Mouse (Mus musculus): Measurements from ENCODE around the gene Gm45261. TPM values are rescaled to one million over a fixed set of nuclear protein-coding genes. Genes with fewer than 3 reads are reported as not detected.

The Gm45261 gene
- not detected in 2 replicates for polyA plus RNA-seq (2011; ENCODE audit: insufficient read depth, insufficient read length, low read depth, missing spikeins)

- TF ChIP-seq EP300 (IDR thresholded peaks at IDR 0.05; ENCODE audit: insufficient read depth, low read depth, low read length) (no peak), POLR2A (IDR thresholded peaks at IDR 0.05; ENCODE audit: insufficient read depth, low read length) (no peak), CTCF (IDR thresholded peaks at IDR 0.05; ENCODE audit: low read depth, low read length) (no peak)
- H3K4me3 ChIP-seq (ENCODE audit: low read depth, low read length): no peak within 1 kb of the TSS
- no peaks in the 10 kb centered on the region for H3K27me3 ChIP-seq (ENCODE audit: control insufficient read depth, insufficient read depth, low read length, poor library complexity, severe bottlenecking)
- no peaks in the 10 kb centered on the region for H3K9me3 ChIP-seq (replicated peaks; ENCODE audit: control insufficient read depth, insufficient read depth, low read length, poor library complexity, severe bottlenecking)
- no peak within 1 kb of the TSS for H3K27ac ChIP-seq (ENCODE audit: insufficient read depth, low read length)
- no peak within 1 kb of the TSS for H3K9ac ChIP-seq (ENCODE audit: low read depth, poor library complexity, severe bottlenecking)
- H3K36me3 ChIP-seq (ENCODE audit: control insufficient read depth, insufficient read depth, low read length, poor library complexity, severe bottlenecking): no peaks in the 10 kb centered on the region
- H3K4me1 ChIP-seq (ENCODE audit: control insufficient read depth, insufficient read depth, low read length): no peaks in the 10 kb centered on the region
Measured at GRCm38 (mm10) chr1:80461348-80461747, at the start of gene Gm45261. Gene Gm45261 (minus strand): TSS chr1:80461448.

- no peak overlapping the region for H3K9ac ChIP-seq (ENCODE audit: low read depth, poor library complexity, severe bottlenecking)
- no peak for TF ChIP-seq EP300 (IDR thresholded peaks at IDR 0.05; ENCODE audit: insufficient read depth, low read depth, low read length)
- no peak for TF ChIP-seq POLR2A (IDR thresholded peaks at IDR 0.05; ENCODE audit: insufficient read depth, low read length)
- no peak for TF ChIP-seq CTCF (IDR thresholded peaks at IDR 0.05; ENCODE audit: low read depth, low read length)
Measured at GRCm38 (mm10) chr1:80504757-80505156, 43.5 kb upstream of the Gm45261 start.

GRCm38 (mm10) chr1:80504081-80504480, 42.8 kb upstream of the Gm45261 start:
- Histone ChIP-seq H3K27me3 (ENCODE audit: control insufficient read depth, insufficient read depth, low read length, poor library complexity, severe bottlenecking) (no peaks in the 10 kb centered on the region), H3K27ac (ENCODE audit: insufficient read depth, low read length) (no peak overlapping the region), H3K36me3 (ENCODE audit: control insufficient read depth, insufficient read depth, low read length, poor library complexity, severe bottlenecking) (no peaks in the 10 kb centered on the region), H3K4me3 (ENCODE audit: low read depth, low read length) (no peak overlapping the region), H3K4me1 (ENCODE audit: control insufficient read depth, insufficient read depth, low read length) (no peaks in the 10 kb centered on the region), H3K9me3 (replicated peaks; ENCODE audit: control insufficient read depth, insufficient read depth, low read length, poor library complexity, severe bottlenecking) (no peaks in the 10 kb centered on the region), H3K9ac (ENCODE audit: low read depth, poor library complexity, severe bottlenecking) (no peak overlapping the region)
- TF ChIP-seq POLR2A (IDR thresholded peaks at IDR 0.05; ENCODE audit: insufficient read depth, low read length) (no peak), EP300 (IDR thresholded peaks at IDR 0.05; ENCODE audit: insufficient read depth, low read depth, low read length) (no peak), CTCF (IDR thresholded peaks at IDR 0.05; ENCODE audit: low read depth, low read length) (no peak)

More at GRCm38 (mm10) chr1:80504757-80505156, 43.5 kb upstream of the Gm45261 start:
- Histone ChIP-seq H3K4me1 (ENCODE audit: control insufficient read depth, insufficient read depth, low read length) (no peaks in the 10 kb centered on the region), H3K27me3 (ENCODE audit: control insufficient read depth, insufficient read depth, low read length, poor library complexity, severe bottlenecking) (no peaks in the 10 kb centered on the region), H3K9me3 (replicated peaks; ENCODE audit: control insufficient read depth, insufficient read depth, low read length, poor library complexity, severe bottlenecking) (no peaks in the 10 kb centered on the region), H3K4me3 (ENCODE audit: low read depth, low read length) (no peak overlapping the region), H3K36me3 (ENCODE audit: control insufficient read depth, insufficient read depth, low read length, poor library complexity, severe bottlenecking) (no peaks in the 10 kb centered on the region), H3K27ac (ENCODE audit: insufficient read depth, low read length) (no peak overlapping the region)

- TF ChIP-seq POLR2A (IDR thresholded peaks at IDR 0.05; ENCODE audit: insufficient read depth, low read length) (no peak), CTCF (IDR thresholded peaks at IDR 0.05; ENCODE audit: low read depth, low read length) (no peak), EP300 (IDR thresholded peaks at IDR 0.05; ENCODE audit: insufficient read depth, low read depth, low read length) (no peak)
- no peaks in the 10 kb centered on the region for H3K9me3 ChIP-seq (replicated peaks; ENCODE audit: control insufficient read depth, insufficient read depth, low read length, poor library complexity, severe bottlenecking)
Measured at GRCm38 (mm10) chr1:80502456-80503165, 41.4 kb upstream of the Gm45261 start.

GRCm38 (mm10) chr1:80499264-80499663, 38.0 kb upstream of the Gm45261 start:
- Histone ChIP-seq H3K27ac (ENCODE audit: insufficient read depth, low read length) (no peak overlapping the region), H3K36me3 (ENCODE audit: control insufficient read depth, insufficient read depth, low read length, poor library complexity, severe bottlenecking) (no peaks in the 10 kb centered on the region), H3K9ac (ENCODE audit: low read depth, poor library complexity, severe bottlenecking) (no peak overlapping the region), H3K4me1 (ENCODE audit: control insufficient read depth, insufficient read depth, low read length) (no peaks in the 10 kb centered on the region), H3K27me3 (ENCODE audit: control insufficient read depth, insufficient read depth, low read length, poor library complexity, severe bottlenecking) (no peaks in the 10 kb centered on the region), H3K4me3 (ENCODE audit: low read depth, low read length) (no peak overlapping the region), H3K9me3 (replicated peaks; ENCODE audit: control insufficient read depth, insufficient read depth, low read length, poor library complexity, severe bottlenecking) (no peaks in the 10 kb centered on the region)
- TF ChIP-seq POLR2A (IDR thresholded peaks at IDR 0.05; ENCODE audit: insufficient read depth, low read length) (no peak), CTCF (IDR thresholded peaks at IDR 0.05; ENCODE audit: low read depth, low read length) (no peak), EP300 (IDR thresholded peaks at IDR 0.05; ENCODE audit: insufficient read depth, low read depth, low read length) (no peak)

More at GRCm38 (mm10) chr1:80502456-80503165, 41.4 kb upstream of the Gm45261 start:
- H3K4me3 ChIP-seq (ENCODE audit: low read depth, low read length): no peak overlapping the region
- no peak overlapping the region for H3K27ac ChIP-seq (ENCODE audit: insufficient read depth, low read length)
- no peaks in the 10 kb centered on the region for H3K4me1 ChIP-seq (ENCODE audit: control insufficient read depth, insufficient read depth, low read length)
- H3K27me3 ChIP-seq (ENCODE audit: control insufficient read depth, insufficient read depth, low read length, poor library complexity, severe bottlenecking): no peaks in the 10 kb centered on the region
- H3K9ac ChIP-seq (ENCODE audit: low read depth, poor library complexity, severe bottlenecking): no peak overlapping the region
- H3K36me3 ChIP-seq (ENCODE audit: control insufficient read depth, insufficient read depth, low read length, poor library complexity, severe bottlenecking): no peaks in the 10 kb centered on the region

- Histone ChIP-seq H3K9me3 (replicated peaks; ENCODE audit: control insufficient read depth, insufficient read depth, low read length, poor library complexity, severe bottlenecking) (no peaks in the 10 kb centered on the region), H3K36me3 (ENCODE audit: control insufficient read depth, insufficient read depth, low read length, poor library complexity, severe bottlenecking) (no peaks in the 10 kb centered on the region), H3K4me1 (ENCODE audit: control insufficient read depth, insufficient read depth, low read length) (no peaks in the 10 kb centered on the region), H3K9ac (ENCODE audit: low read depth, poor library complexity, severe bottlenecking) (no peak overlapping the region), H3K27me3 (ENCODE audit: control insufficient read depth, insufficient read depth, low read length, poor library complexity, severe bottlenecking) (no peaks in the 10 kb centered on the region), H3K4me3 (ENCODE audit: low read depth, low read length) (no peak overlapping the region), H3K27ac (ENCODE audit: insufficient read depth, low read length) (no peak overlapping the region)
- TF ChIP-seq CTCF (IDR thresholded peaks at IDR 0.05; ENCODE audit: low read depth, low read length): no peak
Measured at GRCm38 (mm10) chr1:80496360-80496759, 35.1 kb upstream of the Gm45261 start.
